Mouse (Mus musculus): Measurements from ENCODE around the gene Bag6.
A peak's percentile ranks its signal among the peaks of the same experiment; 100 is the strongest.

Bag6 gene

GRCm38 (mm10) chr17:35194844-35195630 lies 60.1 kb downstream of the Bag6 start:
- ATAC-seq (ENCODE audit: low TSS enrichment) = peak; percentile 27; the same call in 1 of the 2 replicates

- peak; percentile 72 for ATAC-seq (ENCODE audit: low TSS enrichment)
These were observed 60.8 kb downstream of the Bag6 start for GRCm38 (mm10) chr17:35195631-35196320.

GRCm38 (mm10) chr17:35196321-35196641 lies 61.3 kb downstream of the Bag6 start:
- ATAC-seq (ENCODE audit: low TSS enrichment) = no peak

Data from frontal cortex, adult (tissue).